Mouse (Mus musculus) intestine, embryonic 15.5 days (tissue): ENCODE results near the gene Macf1. TPM values are rescaled to one million over a fixed set of nuclear protein-coding genes. Genes with fewer than 3 reads are reported as not detected.
A peak's percentile ranks its signal among the peaks of the same experiment; 100 is the strongest.

Experiments
- ATAC-seq: fragments of 200-750 bp; cut with Nextera tagmentation; 2 replicates; pipeline ENCODE4 v1.8.0; 2017; ENCODE audit warnings: moderate TSS enrichment, moderate library complexity
- H3K27ac ChIP-seq: fragments of 300-500 bp; sonication (generic); 2 replicates; pipeline ENCODE4 v1.5.1; 2015; ENCODE audit warnings: mild to moderate bottlenecking, inconsistent platforms
- H3K27me3 ChIP-seq: fragments of 300-500 bp; sonication (generic); replicated peaks from 2 replicates; pipeline ENCODE4 v1.6.1; 2015; ENCODE audit warnings: inconsistent platforms
- H3K36me3 ChIP-seq: fragments of 300-500 bp; sonication (generic); 2 replicates; pipeline ENCODE4 v1.6.1; 2015; ENCODE audit warnings: inconsistent platforms
- H3K4me1 ChIP-seq: fragments of 300-500 bp; sonication (generic); replicated peaks from 2 replicates; pipeline ENCODE4 v1.6.1; 2015; ENCODE audit warnings: inconsistent platforms
- H3K4me2 ChIP-seq: fragments of 300-500 bp; sonication (generic); replicated peaks from 2 replicates; pipeline ENCODE4 v1.6.1; 2015; ENCODE audit warnings: mild to moderate bottlenecking, inconsistent platforms
- H3K4me3 ChIP-seq: fragments of 300-500 bp; sonication (generic); replicated peaks from 2 replicates; pipeline ENCODE4 v1.5.1; 2015; ENCODE audit warnings: inconsistent platforms
- H3K9ac ChIP-seq: fragments of 300-500 bp; sonication (generic); 2 replicates; pipeline ENCODE4 v1.6.1; 2015; ENCODE audit warnings: inconsistent platforms
- H3K9me3 ChIP-seq: fragments of 300-500 bp; sonication (generic); 2 replicates; pipeline ENCODE4 v1.6.1; 2016; ENCODE audit warnings: inconsistent platforms
- whole genome bisulfite sequencing: fragments of 180-500 bp; shearing (Covaris S2); methylation state at CpG from one replicate; pipeline ENCODE4 v1.1.7; 2015; 5-methylcytosine and 5-hydroxymethylcytosine counted together
- polyA plus RNA-seq: library from polyadenylated mRNA; unstranded; fragments of >200 nt; fragmentation: Nextera tagmentation; extraction: Ambion mirVana; gene quantifications from 2 replicates; pipeline ENCODE4 v1.2.1, GENCODE M21; 2015

Macf1 gene
- polyA plus RNA-seq, 1 experiment from 2014 or later = 28.0 TPM

DNA sequence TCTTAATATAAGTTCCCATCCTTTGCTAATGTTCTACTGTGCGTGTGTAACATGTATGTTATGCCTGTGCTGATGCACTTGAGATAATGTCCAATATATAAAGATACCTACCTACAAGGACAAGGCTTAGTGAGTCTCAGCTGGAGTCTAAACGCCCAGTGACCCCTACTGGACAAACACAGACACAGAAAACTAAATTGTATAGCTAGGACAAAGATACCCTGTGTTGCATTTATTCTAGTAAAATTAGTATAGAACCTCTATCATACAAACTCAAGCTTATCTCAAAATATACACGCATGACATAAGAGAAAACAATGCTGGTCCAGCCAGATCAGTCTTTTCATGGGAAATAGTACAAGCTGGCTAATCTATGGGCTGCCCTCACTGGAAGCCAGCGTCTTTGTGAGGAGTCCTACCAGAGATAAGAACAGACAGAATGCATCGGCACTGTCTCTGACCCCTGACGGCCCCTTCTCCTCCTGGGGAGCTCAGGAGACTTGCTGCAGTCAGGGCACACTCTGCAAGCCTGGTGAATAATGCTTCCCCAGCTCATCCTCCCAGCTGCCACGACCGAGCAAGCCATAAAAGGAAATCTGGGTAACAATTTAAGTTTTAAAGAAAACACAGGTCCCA, 100.0 kb downstream of the Macf1 start:
- H3K27me3 ChIP-seq = no peaks in the 10 kb centered on the region
- H3K36me3 ChIP-seq = no peaks in the 10 kb centered on the region
- no peak overlapping the region for H3K4me2 ChIP-seq
- no peak for ATAC-seq
- H3K27ac ChIP-seq = peak overlapping the region; percentile 4; the same call in 1 of the 2 replicates
- no peak overlapping the region for H3K4me3 ChIP-seq
- H3K4me1 ChIP-seq = peaks cover 7% of the 10 kb centered on the region
- WGBS = 32% methylated on average over 8 of the region's 8 CpGs
- H3K9me3 ChIP-seq = no peaks in the 10 kb centered on the region
- no peak overlapping the region for H3K9ac ChIP-seq

GRCm38 (mm10) chr4:123577469-123578088, 106.6 kb downstream of the Macf1 start:
- Histone ChIP-seq H3K4me1 (peaks cover 6% of the 10 kb centered on the region), H3K9ac (no peak overlapping the region), H3K9me3 (no peaks in the 10 kb centered on the region), H3K36me3 (no peaks in the 10 kb centered on the region), H3K4me2 (no peak overlapping the region), H3K27me3 (no peaks in the 10 kb centered on the region), H3K27ac (no peak overlapping the region), H3K4me3 (no peak overlapping the region)
- WGBS = 34% methylated on average over 2 of the region's 2 CpGs
- ATAC-seq = no peak

- 13% methylated on average over 11 of the region's 11 CpGs for WGBS
- peak overlapping the region; percentile 47 for H3K9ac ChIP-seq
- peak; percentile 87 for ATAC-seq
Measured at GRCm38 (mm10) chr4:123572434-123573336, 111.5 kb downstream of the Macf1 start.

GRCm38 (mm10) chr4:123571869-123572268, 112.3 kb downstream of the Macf1 start:
- peaks cover 13% of the 10 kb centered on the region for H3K4me1 ChIP-seq
- H3K4me2 ChIP-seq = peak overlapping the region; percentile 40
- peak; percentile 57; the same call in 1 of the 2 replicates for ATAC-seq
- no peak overlapping the region for H3K9ac ChIP-seq
- no peaks in the 10 kb centered on the region for H3K9me3 ChIP-seq
- 31% methylated on average over 7 of the region's 7 CpGs for WGBS
- no peaks in the 10 kb centered on the region for H3K27me3 ChIP-seq
- no peaks in the 10 kb centered on the region for H3K36me3 ChIP-seq
- peak overlapping the region; percentile 51; the same call in 1 of the 2 replicates for H3K27ac ChIP-seq
- 0 out of 2 replicates have a peak overlapping the region, but pooled peaks have one; percentile 4 for H3K4me3 ChIP-seq

More at GRCm38 (mm10) chr4:123572434-123573336, 111.5 kb downstream of the Macf1 start:
- H3K27ac ChIP-seq = peak overlapping the region; percentile 84
- H3K4me3 ChIP-seq = peak overlapping the region; percentile 24
- no peaks in the 10 kb centered on the region for H3K27me3 ChIP-seq
- no peaks in the 10 kb centered on the region for H3K9me3 ChIP-seq
- peaks cover 13% of the 10 kb centered on the region for H3K4me1 ChIP-seq
- no peaks in the 10 kb centered on the region for H3K36me3 ChIP-seq
- peak overlapping the region; percentile 53 for H3K4me2 ChIP-seq

DNA sequence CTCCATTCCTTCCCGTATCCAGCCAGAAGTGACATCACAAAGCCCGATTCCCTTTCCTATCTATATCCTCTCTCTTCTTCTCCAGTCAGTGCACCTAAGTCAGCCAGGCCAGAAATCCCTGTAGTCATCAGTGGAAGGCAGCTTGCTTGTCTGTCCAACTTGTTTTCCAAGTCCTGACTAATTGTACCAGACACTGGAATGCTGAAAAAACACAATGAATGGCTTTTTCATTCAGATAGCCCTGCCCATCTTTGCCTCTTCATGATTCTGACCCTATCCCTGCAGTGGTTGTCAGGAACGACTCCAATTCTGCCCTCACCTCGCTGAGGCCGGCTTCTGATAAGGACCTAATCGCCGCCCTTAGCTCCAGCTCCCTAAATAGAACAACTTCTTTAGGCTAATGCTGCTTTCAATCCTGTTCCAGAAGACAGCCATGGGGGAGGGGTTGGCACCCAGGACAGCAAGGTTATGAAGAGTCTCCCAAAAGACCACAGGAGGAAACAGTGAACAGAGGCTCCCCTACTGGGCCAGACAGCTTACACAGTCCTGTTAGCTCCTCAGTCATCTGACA, 118.8 kb downstream of the Macf1 start:
- H3K9ac ChIP-seq = no peak overlapping the region
- H3K4me3 ChIP-seq = no peak overlapping the region
- ATAC-seq = peak; percentile 53
- H3K36me3 ChIP-seq = no peaks in the 10 kb centered on the region
- H3K27ac ChIP-seq = no peak overlapping the region
- no peaks in the 10 kb centered on the region for H3K27me3 ChIP-seq
- WGBS = 21% methylated on average over 7 of the region's 7 CpGs
- no peak overlapping the region for H3K4me2 ChIP-seq
- no peaks in the 10 kb centered on the region for H3K9me3 ChIP-seq
- H3K4me1 ChIP-seq = peaks cover 17% of the 10 kb centered on the region

- WGBS = 64% methylated on average over 6 of the region's 6 CpGs
- peaks cover 17% of the 10 kb centered on the region for H3K4me1 ChIP-seq
- no peak overlapping the region for H3K4me2 ChIP-seq
- H3K9ac ChIP-seq = no peak overlapping the region
- H3K4me3 ChIP-seq = no peak overlapping the region
- H3K9me3 ChIP-seq = no peaks in the 10 kb centered on the region
- no peaks in the 10 kb centered on the region for H3K27me3 ChIP-seq
- H3K27ac ChIP-seq = no peak overlapping the region
- ATAC-seq = peak; percentile 59; the same call in 1 of the 2 replicates
- no peaks in the 10 kb centered on the region for H3K36me3 ChIP-seq
Measured at GRCm38 (mm10) chr4:123564051-123564791, 119.9 kb downstream of the Macf1 start.

DNA sequence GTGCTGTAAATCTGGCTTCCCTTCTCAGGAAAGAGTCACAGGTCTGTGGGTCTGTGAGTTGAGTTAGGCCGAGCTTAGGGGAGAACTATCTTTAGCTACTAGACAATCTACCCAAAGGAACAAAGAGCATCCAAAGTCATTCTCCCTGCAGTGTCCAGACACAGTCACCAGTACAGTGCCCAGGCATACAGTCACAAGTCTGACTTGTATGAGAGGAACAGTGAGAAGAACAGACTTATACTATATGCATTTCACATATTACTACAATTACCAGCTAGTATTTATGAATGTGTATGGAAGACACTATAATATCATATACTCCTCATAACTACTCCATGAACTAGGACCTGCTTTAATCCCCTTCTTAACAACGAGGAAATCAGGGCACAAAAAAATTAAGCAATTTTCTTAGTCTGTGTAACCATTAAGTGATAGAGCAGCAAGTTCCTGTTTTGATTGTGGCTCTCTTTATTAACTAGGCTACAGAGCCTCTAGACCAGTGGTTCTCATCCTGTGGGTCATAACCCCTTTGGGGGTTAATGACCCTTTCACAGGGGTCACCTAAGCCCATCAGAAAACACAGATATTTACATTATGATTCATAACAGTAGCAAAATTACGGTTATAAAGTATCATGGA, 121.9 kb downstream of the Macf1 start:
- Histone ChIP-seq H3K4me1 (peaks cover 17% of the 10 kb centered on the region), H3K4me3 (no peak overlapping the region), H3K27me3 (no peaks in the 10 kb centered on the region), H3K9me3 (no peaks in the 10 kb centered on the region), H3K4me2 (no peak overlapping the region), H3K36me3 (no peaks in the 10 kb centered on the region), H3K9ac (no peak overlapping the region), H3K27ac (no peak overlapping the region)
- no peak for ATAC-seq
- 58% methylated on average over 3 of the region's 3 CpGs for WGBS

DNA sequence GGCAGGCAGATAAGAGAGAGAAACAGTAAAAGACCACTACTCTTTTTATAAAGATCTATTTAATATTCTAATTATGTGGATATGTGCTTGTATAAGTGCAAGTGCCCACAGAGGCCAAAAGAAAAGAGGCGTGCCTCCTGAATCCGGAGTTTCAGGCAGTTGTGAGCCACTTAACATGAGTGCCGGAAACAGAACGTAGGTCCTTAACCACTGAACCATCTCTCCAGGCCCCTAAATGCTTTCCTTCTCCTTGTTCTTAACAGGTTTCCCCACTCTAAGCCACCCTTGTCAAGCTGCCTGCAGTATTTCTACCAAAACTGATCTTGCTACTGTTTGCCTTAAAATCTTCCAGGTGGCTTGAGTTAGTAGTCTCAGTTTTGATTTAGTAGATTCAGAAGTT, 123.3 kb downstream of the Macf1 start:
- H3K36me3 ChIP-seq = no peaks in the 10 kb centered on the region
- no peak overlapping the region for H3K4me3 ChIP-seq
- H3K9me3 ChIP-seq = no peaks in the 10 kb centered on the region
- H3K4me2 ChIP-seq = no peak overlapping the region
- H3K4me1 ChIP-seq = peaks cover 17% of the 10 kb centered on the region
- H3K9ac ChIP-seq = no peak overlapping the region
- ATAC-seq = no peak
- no peaks in the 10 kb centered on the region for H3K27me3 ChIP-seq
- 96% methylated on average over 4 of the region's 4 CpGs for WGBS
- no peak overlapping the region for H3K27ac ChIP-seq

DNA sequence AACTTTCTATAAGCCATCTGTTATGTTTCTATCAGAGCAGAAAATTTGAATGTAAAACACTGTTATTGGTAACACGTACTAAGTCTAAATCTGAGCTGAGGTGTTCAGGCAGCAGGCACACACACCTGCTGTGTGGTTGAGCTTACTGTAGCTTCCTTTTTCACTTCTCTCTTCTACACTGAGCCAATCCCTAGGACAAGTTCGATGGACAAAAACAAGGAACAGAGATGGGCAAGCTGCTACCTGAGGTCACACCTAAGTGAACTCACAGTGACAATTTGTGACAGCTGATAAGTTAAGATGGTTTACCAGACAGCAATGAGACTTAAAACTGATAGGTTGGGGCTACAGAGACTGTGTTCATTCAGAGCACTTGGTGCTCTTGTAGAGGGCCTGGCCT, 125.7 kb downstream of the Macf1 start:
- 0 out of 2 replicates have a peak, but pooled peaks cover 2% of the 10 kb centered on the region for H3K4me1 ChIP-seq
- H3K27me3 ChIP-seq = no peaks in the 10 kb centered on the region
- H3K9me3 ChIP-seq = no peaks in the 10 kb centered on the region
- WGBS = 81% methylated on average over 2 of the region's 2 CpGs
- no peak for ATAC-seq
- no peak overlapping the region for H3K4me2 ChIP-seq
- H3K4me3 ChIP-seq = no peak overlapping the region
- no peaks in the 10 kb centered on the region for H3K36me3 ChIP-seq
- H3K27ac ChIP-seq = no peak overlapping the region
- no peak overlapping the region for H3K9ac ChIP-seq

- no peaks in the 10 kb centered on the region for H3K4me1 ChIP-seq
- H3K27me3 ChIP-seq = no peaks in the 10 kb centered on the region
- H3K9me3 ChIP-seq = no peaks in the 10 kb centered on the region
- H3K36me3 ChIP-seq = no peaks in the 10 kb centered on the region
- no peak overlapping the region for H3K4me3 ChIP-seq
- no peak overlapping the region for H3K4me2 ChIP-seq
- no peak overlapping the region for H3K27ac ChIP-seq
- no peak overlapping the region for H3K9ac ChIP-seq
- ATAC-seq = no peak
Measured at GRCm38 (mm10) chr4:123555251-123555650, 128.9 kb downstream of the Macf1 start.

- ATAC-seq = no peak; the same call in 1 of the 2 replicates
Measured at GRCm38 (mm10) chr4:123552689-123553088, 131.5 kb downstream of the Macf1 start.

More at GRCm38 (mm10) chr4:123552689-123553088, 131.5 kb downstream of the Macf1 start:
- H3K4me2 ChIP-seq = no peak overlapping the region
- no peaks in the 10 kb centered on the region for H3K36me3 ChIP-seq
- no peaks in the 10 kb centered on the region for H3K9me3 ChIP-seq
- H3K27ac ChIP-seq = no peak overlapping the region
- no peak overlapping the region for H3K9ac ChIP-seq
- H3K4me1 ChIP-seq = no peaks in the 10 kb centered on the region
- H3K4me3 ChIP-seq = no peak overlapping the region
- 26% methylated on average over 3 of the region's 3 CpGs for WGBS
- H3K27me3 ChIP-seq = no peaks in the 10 kb centered on the region
